Mouse (Mus musculus) ES-CJ7 (cell line): Measurements from ENCODE around the gene Acod1.
A peak's percentile ranks its signal among the peaks of the same experiment; 100 is the strongest.

ENCODE experiments used
- DNase-seq: peaks from one replicate; pipeline ENCODE4 v3.0.0; 2011; ENCODE audit warnings: low read depth, low spot score

Acod1 gene

DNA sequence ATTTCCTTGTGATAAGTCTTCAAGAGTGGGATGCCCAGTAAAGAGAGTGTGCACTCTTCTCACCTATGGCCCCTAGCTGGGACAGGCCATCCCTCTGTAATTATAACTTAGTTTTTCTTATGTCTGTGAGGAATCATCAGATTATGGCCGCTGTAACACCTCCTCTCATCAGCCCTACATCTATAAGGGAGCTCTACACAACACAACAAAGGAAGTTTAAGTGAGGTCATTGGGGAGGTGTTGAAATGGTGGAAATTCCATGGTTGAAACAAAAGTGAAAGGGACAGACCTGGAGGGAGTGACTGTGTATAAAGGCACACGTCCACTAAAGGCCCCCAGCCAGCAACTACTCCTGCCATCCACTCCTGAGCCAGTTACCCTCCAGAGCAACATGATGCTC lies at the start of gene Acod1:
Gene Acod1 (plus strand): TSS at position 301 of the 400 bp plus-strand sequence.
- no peak for DNase-seq

DNA sequence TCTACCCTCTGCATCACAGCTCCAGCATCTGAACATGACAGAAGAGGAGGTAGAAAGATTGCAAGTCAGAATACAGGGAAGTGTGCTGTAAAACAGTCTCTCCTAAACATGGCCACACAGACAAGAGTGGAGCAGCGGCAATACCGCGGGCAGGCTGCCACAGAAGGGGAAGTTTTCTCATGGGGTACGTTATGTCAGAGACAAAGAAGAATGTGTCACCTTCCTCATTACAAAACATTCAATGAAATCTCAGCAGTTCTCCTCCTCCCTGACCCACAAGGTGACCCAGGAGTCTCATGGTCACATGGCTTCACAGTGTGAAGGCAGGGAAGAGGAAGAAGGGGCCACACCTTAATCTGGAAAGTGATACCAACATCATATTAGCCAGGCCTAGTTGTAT lies 39.0 kb upstream of the Acod1 start:
- DNase-seq: no peak

DNA sequence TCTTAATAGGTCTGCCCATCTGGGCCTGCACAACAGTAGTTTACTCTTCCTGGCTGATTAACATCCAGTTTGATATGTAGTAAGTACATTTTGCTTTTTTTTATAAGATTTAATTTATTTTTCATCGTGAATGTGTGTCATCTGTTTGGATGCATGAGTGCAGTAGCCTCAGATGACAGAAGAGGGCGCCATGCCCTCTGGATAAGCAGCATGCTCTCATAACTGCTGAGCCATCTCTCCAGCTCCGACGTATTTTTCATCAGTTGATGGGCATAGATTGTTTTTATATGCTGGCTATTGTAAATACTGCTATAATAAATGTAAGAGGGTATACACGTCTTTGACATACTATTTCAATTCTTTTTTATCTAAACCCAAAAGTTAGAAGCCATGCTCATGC lies 35.0 kb upstream of the Acod1 start:
- peak; percentile 56 for DNase-seq

DNA sequence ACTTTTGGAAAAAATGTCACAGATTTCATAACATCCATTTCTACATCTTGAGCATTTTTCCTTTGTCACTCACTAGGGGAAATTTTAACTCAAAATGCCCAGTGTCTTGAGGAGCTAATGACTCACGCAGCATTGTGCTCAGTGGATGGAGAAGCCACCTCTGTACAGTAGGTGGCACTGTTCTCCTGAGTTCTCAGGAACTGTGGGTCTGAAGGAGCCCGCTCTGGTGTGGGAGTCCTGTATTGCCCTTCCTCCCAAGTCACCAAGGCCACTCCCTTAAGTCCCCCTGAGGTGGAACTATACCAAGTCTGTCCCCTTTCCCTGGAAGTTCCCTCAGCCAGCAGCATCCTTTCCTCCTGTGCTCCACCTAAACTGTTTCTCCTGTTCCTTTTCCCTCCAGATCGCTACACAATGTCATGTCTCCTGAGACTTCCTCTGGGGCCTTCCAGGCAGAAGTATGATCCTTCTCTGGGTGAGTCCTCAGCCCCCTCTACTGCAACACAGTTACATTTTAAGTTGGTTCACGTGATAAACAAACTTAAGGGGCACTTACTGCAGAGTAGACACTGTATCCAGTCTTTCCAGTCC lies 34.1 kb upstream of the Acod1 start:
- peak; percentile 86 for DNase-seq

DNA sequence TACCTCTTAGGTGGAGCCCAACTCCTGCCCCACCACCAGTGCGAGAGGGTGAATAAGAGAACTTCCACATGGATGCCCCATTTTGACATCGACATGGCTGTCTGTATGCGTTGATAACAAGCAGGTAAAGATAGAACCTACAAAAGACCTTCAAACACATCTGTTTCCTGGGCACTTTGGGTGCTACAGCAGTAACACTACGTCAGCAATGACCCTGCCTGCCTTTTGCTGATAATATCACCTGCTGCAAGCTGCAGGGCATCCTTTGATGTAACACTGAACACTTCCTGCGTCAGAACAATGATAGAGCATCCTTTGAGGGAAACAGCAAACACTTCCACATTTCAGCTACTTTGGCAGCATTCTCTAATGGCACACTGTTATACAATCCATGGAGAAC lies 29.8 kb upstream of the Acod1 start:
- DNase-seq: no peak

DNA sequence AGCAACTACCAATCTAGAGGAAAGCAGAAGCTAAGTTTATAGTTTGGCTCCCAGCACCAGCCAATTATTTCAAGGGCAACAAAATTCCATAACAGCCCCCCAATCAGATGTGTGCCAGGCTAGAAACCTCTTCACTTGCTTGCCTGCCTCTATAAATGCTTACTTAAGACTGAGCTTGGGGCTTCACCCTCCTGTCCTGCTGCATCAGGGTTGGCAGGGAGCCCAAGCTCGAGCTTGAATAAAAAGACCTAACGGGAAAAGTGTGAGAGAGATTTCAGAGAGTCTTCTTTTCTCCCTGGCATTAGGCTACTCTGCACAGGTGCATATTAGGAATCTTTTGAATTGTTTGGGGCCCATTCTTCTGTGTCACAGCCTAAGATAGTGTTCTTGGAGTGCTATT lies 26.7 kb upstream of the Acod1 start:
- no peak for DNase-seq

DNA sequence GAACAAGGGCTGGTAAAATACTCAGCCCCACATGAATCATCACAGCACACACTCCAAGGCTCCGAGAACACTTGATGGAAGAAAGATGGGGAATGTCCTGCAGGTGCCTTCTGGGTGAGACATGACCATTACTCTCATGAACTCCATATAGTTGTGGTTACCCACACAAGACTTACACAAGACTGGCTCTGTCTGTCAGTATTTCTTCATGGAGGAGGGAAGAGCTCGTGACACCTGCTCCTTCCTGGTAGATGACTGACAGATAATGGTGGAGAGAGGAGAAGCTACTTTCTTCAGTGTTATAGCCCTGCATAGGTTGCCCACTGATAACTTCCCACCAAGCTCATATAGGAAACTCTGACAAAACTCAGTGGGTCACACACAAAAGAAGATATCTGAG lies 17.6 kb upstream of the Acod1 start:
- no peak for DNase-seq

DNA sequence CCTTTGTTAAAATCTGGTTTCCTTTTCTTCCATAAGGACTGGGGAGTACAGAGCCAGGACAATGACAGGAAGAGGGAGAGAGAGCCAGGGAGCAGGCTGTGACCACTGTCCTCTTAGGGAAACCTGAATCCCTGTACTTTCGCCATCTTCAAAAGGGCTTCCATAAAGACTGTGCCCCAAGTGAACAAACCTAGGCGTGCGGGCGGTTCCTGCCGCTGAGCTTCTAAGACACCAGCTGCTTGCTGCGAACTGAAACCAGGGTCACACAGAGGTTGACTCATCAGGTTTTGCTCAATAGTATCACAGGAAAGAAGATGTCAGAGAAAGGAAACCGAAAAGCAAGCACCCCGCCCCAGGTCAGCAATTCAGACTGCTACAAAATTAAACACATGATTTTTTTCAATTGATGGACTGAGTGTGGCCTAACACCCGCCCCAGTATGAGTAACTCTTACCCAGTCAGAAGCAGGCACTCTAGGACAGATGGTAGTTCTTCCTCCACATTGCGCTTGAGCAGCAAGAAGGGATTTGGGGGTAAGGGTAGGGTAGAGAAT lies 13.4 kb upstream of the Acod1 start:
- no peak for DNase-seq

DNA sequence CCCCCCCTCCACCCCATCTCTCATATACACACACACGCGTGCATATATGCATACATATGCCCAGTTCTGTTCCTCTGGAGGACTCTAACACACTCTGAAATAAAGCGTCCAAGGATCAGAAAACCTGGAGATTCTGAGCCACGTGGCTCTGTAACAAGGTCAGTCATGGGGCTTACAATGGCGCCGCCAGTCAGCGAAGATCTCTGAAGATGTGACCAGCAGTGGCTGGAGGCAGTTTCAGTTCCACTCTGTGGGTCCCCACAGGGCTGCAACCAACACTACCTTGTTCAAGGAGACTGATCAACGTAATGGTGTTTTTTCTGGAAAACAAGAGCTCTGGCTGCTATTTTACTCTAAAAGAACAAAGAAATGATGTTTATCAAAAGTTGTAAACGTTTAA lies 12.7 kb upstream of the Acod1 start:
- DNase-seq: no peak

DNA sequence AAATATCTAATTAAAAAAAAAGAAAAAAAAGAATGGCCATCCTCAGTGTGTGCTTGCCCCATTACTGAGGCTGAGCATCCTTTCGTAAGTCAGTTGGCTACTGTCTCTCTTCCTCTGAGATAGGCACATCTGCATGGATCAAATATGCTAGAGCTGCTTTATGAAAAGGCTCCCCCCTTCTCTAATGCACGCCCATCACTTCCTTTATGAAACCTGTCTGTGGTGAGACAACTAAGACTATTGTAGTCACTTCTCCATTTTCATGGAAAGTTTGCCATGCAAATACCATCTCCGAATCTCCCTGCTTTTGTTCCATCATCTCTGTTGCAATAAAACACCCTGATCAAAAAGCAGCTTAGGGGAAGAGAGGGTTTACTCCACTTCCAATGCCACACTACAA lies 9.8 kb upstream of the Acod1 start:
- DNase-seq: no peak

DNA sequence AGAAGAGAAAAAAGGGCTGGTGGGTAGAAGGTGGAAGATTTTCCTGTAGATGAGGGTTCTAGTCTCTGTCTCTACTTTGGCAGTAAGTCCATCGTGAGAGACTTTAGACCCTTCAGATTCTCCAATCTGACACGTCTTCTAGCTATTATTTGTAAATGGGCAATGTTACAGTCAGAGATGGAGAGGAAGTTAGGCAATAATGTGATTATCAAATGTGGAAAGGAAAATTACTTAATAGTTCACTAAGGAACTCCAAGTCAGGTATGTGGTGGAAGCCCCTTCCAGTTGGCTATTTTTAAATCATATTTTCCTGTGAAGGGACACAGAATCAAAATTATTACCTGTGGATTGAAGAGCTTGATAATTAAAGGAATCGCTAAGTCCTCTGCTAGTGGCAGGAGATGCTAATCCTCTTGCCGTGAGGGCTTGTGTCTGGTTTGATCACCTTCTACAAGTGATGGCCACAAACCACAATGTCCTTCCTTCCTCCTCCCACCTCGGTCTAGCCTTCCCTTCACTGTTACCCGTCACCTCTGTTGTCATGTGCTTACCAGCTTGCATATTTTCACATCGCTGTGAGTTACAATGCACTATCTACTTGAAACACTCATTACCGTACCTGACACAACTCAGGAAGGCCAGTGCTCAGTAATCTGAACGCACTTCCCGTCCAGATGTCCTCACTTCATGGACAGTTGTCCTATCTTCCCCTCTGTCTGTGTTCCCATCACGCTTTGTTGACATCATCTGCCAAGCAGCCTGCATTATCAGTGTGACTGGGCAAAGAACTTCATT lies 1.7 kb downstream of the Acod1 start:
- DNase-seq: no peak

DNA sequence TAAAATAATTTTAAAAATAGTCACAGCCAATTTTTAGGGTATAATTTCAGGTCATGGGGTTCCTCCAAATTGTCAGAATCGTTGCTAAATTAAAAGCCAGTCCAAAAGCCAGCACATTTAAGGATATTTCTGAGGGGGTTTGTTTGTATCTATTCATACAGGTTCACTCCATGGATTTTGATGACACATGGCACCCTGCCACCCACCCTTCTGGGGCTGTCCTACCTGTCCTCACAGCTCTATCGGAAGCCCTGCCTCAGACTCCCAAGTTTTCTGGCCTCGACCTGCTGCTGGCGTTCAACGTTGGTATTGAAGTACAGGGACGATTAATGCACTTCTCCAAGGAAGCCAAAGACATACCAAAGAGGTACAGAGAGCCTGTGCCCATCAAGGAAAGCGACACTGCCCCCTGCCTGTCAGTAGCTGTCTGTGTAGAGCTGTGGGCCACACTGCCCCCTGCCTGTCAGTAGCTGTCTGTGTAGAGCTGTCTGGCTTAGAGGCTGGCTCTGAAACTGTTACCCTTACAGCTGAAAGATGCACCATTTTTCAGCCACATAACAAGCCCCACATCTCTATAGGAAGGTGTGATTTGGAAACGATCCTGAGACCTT lies 4.5 kb downstream of the Acod1 start:
- DNase-seq: peak; percentile 91

DNA sequence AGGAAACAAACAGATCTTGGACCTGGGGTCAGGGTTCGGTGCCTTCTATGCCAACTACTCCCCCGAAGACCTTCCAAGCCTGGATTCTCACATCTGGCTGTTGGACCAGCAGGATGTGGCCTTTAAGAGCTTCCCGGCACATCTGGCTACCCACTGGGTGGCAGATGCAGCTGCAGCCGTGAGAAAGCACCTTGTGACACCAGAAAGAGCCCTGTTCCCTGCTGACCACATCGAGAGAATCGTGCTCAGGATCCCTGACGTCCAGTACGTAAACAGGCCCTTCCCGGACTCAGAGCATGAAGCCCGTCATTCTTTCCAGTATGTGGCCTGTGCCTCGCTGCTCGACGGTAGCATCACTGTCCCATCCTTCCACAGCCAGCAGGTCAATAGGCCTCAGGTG lies 8.0 kb downstream of the Acod1 start:
- DNase-seq: no peak

DNA sequence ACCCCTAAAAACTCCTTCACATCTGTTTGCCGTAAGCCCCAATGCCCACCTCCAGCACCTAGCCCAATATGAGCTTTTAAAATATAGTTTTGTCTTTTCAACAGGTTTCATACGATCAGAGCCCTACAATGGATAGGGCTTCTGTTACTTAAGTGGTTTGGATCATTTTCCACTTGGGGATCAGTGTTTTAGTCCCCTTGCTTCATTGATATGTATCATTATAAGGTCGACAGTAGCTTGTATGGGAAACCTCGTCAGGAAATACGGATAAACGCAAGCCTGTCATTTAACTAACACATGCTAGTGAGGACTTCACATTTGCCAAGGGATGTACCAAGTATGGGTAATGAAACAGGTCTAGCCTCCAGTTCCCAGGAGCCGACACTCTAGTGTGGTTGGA lies 9.8 kb downstream of the Acod1 start:
- DNase-seq: no peak

DNA sequence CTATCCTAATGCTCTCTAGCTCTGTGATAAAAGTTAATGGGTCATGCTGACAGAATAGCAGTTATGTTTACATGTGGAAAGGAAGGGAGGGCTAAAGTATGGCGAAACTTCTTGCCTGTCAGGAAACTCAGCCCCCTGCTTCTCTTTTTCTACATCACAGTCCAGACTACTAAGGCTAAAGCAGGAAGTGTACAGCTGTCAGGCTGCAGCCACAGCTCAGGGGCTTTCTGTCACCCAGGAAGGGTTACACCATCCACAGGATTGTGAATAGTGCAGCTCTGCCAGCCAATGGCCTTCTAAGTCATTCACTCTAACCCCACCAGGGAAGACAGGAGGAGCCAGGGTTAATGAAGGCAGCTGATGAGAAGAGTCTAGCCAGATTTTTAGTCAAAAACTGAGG lies 12.2 kb downstream of the Acod1 start:
- no peak for DNase-seq

DNA sequence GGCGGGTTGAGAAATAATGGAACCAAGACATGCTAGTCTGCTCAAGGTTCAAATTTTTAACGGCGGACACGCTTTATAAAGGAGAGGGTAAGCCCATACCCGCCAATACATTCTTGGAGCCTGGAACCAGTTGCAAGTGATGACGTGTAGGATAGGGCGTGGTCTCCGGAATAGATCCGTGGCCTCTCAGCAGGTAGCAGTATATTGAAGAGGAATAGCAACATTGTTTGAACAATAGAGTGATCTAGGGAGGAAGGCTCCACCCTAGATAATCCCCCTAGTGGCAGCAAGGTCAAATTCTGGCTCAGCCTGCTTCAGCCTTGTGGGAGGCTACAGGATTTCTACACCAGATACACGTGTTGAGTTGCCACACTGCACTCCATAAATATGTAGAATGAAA lies 12.7 kb downstream of the Acod1 start:
- peak; percentile 90 for DNase-seq

DNA sequence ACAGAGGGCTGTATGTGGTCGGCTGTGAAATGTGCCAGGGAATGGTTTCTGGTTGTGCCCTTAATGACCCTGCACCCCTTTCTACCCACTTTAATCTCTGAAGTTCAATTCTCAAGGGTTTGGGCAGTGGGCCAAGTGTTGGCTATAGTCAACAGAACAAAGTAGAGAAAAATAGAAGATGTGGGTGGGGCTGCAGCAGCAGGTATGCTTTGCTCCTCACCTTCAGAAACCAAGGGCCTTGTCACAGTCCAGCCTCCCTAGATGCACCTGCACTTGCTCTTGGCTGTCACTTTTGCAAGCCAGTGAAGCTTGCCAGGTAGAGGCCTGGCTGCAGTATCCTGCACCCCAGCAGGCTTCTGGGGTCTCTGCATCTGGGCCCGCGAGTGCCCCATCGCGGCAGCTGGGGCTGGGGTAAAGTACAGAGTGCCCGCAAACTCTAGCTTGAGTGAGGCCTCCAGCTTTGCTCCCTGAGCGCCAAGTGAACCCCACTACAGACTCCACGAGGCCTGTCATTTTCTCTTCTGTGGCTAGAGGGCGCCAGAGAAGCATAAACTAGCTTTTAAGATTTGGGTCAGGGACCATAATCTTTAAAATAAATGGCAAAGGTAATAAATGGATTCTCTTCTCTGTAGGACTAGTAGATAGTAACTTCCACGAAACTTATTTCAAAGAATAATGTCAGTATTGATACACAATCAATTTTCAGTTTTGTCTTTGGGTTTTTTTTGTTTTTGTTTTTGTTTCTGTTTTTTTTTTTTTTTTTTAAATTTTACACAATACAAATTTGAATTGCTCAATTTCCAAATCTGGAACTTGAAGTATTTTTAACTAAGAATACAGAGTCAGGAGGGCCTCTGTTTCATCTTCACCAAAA lies 18.8 kb downstream of the Acod1 start:
- peak; percentile 72 for DNase-seq

DNA sequence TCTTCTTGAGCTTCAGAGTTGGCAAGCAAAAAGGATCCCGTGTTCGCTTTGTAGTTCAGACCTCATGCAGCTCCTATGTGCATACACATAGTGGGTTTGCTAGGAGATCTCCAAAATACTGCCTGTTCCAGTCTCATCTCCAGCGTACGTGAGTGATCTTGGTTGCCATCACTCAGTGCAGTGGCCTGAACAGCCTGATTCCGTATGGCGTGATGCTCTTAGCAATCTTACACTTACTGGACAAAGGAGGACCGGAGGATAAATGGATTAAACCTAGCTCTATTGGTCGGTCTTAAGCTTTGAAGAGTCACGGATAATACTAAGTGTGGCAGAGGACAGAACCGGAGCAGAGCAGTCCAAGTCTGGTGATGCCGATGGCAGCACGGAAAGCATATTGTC lies 22.7 kb downstream of the Acod1 start:
- DNase-seq: no peak

DNA sequence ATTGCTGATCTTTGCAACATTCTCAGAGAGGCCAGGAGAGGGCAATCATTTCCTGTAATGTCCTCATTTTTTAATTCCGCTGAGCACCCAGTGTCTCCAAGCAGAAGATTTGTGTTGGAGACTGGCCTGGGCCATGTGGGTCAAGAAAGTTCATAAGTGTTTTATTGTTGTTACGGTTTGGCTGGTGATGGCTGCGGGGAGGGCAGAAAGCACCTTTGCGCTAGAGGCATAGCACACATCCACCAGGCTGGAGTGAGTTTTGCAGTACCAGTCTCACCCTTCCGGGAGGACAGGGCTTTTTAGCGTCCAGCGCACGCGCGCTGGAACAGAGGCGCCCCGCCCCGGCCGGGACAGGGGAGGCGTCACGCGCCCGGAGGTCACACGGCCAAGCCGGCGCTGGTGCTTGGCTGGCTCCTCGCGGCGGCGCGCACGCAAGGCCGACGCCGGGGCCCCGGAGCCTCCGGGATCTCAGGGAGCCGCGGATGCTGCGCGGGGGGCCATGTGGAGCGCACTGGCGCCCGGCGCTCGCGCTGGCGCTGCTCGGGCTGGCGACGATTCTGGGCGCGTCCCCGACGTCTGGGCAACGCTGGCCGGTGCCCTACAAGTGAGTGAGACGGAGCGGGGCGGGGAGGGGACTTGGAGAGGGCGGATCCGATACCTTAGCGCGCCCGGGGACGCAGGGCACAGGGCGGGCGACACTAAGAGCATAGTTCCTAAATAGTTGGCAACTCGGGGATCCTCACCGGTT lies 23.3 kb downstream of the Acod1 start, which contains the start of gene Cln5:
Gene Cln5 (plus strand): TSS at position 353 of the 748 bp plus-strand sequence.
- DNase-seq: peak; percentile 90

DNA sequence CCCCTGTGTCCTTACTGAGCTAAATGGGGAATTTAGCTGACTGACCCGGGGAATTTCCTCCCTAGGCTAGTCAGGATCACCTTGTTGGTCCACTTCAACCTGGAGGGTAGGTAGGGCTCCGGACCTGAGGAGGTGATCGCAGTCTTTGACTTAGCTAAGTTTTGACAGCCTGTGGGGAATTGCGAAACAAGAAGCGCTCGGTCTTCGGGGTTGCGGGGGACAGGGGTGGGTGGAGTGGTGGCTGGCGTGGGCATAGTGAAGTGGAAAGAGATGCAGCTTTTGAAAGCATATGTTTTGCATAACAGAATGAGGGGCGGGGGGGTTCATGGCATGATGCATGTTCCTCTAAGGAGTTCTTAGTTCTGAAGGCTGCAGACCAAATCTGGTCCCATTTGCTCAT lies 24.0 kb downstream of the Acod1 start:
- DNase-seq: no peak

DNA sequence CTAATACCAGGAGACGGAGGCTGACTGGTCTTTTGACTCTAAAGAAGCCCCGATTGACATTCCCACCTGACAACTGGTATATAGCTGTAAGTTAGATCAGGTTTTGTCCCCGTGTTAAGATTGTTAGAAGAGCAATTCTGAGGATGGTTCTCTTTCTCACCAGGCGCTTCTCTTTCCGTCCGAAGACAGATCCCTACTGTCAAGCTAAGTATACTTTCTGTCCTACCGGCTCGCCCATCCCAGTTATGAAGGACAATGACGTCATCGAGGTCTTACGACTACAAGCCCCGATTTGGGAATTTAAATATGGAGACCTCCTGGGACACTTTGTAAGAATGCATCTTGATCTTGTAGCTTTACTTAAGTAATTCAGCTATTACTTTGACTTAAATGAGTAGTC lies 24.7 kb downstream of the Acod1 start:
- DNase-seq: no peak
